Mouse (Mus musculus): ENCODE data around the gene Bclaf1. TPM values are rescaled to one million over a fixed set of nuclear protein-coding genes. Genes with fewer than 3 reads are reported as not detected.

The Bclaf1 gene
- polyA plus RNA-seq, 1 experiment, result 239 TPM

GRCm38 (mm10) chr10:20337872-20338271 is 25.6 kb downstream of the Bclaf1 start:
- no peak overlapping the region for H3K27ac ChIP-seq (ENCODE audit: control insufficient read depth, insufficient read depth, low read depth, low read length, poor library complexity)
- WGBS, result 90% methylated on average over 7 of the region's 7 CpGs
- no peak overlapping the region for H3K4me3 ChIP-seq (replicated peaks; ENCODE audit: control insufficient read depth, low read depth, low read length)
- H3K4me1 ChIP-seq (ENCODE audit: control insufficient read depth, insufficient read depth, low read length), result no peaks in the 10 kb centered on the region
- TF ChIP-seq CTCF (IDR thresholded peaks at IDR 0.05; ENCODE audit: control insufficient read depth, insufficient read depth, low read length) (no peak), POLR2A (IDR thresholded peaks at IDR 0.05; ENCODE audit: borderline replicate concordance, control insufficient read depth, low read depth, low read length) (no peak)

DNA sequence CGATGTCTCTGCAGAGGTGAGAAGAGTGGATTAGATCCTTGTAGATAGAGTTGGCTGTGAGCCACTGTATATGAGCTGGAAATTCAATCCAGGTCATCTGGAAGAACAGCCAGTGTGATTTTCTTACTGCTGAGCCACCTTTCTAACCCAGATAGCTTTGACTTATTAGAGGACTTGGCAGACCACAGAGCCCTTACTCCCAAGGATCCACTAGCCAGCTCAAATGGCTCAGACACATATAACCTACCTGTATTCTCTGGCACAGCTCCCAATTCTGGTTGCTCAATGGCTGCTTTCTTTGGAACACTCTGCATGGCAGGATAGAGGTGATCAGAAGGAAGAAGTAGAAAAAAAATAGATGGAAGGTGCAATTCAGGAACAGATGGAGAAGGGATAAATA is 33.5 kb downstream of the Bclaf1 start:
- TF ChIP-seq POLR2A (IDR thresholded peaks at IDR 0.05; ENCODE audit: borderline replicate concordance, control insufficient read depth, low read depth, low read length), result no peak
- WGBS, result 69% methylated on average over 1 of the region's 1 CpGs
- H3K4me1 ChIP-seq (ENCODE audit: control insufficient read depth, insufficient read depth, low read length), result no peaks in the 10 kb centered on the region
- no peak overlapping the region for H3K27ac ChIP-seq (ENCODE audit: control insufficient read depth, insufficient read depth, low read depth, low read length, poor library complexity)
- no peak overlapping the region for H3K4me3 ChIP-seq (replicated peaks; ENCODE audit: control insufficient read depth, low read depth, low read length)

DNA sequence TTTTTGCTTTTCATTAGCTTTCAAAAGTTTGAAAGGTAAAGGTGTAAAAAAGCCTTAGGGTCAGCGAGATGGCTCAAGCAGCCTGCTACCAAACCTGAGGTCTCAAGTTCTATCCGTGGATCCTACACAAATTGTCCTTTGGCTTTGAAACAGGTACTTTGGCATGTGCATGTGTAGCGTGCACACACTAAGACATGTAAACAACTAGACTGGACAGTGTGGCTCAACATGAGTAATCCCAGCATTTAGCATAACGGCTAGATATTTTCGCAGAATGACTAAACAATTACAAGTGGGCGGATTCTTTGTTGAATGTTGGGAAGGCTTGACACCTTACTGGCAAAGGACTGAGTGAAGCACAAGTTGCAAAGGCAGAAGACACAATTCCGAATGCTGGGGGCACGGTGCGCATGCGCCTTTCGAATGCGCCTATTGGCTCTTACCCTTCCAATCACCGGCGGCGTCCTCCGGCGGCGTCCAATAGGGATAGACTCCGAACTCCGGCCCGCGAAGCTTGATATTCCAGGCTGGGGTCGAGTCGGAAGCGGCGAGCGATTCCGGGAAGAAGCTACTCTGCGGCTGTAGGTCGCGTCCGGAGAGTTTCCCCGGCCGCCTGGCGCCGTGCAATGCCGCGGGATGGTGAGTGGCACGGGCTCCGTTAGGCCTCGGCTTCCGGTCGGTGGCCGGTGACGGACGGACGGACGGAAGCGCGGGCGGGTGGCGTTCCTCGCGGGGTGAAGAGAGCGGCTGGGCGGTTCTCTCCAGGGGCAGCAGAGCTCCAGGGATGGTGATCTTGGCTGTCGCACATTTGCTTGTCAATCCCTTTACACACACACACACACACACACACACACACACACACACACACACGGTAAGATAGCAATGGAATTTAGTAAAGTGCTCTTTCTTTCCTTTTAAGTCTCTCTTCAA is 35.3 kb downstream of the Bclaf1 start, which contains the start of gene Mtfr2:
Mtfr2 (plus strand) TSS at position 486 of the 930 bp plus-strand sequence.
- Histone ChIP-seq H3K4me3 (replicated peaks; ENCODE audit: control insufficient read depth, low read depth, low read length) (peak within 1 kb of the TSS; percentile 85), H3K4me1 (ENCODE audit: control insufficient read depth, insufficient read depth, low read length) (no peaks in the 10 kb centered on the region; the same call in 1 of the 2 replicates), H3K27ac (ENCODE audit: control insufficient read depth, insufficient read depth, low read depth, low read length, poor library complexity) (peak within 1 kb of the TSS; percentile 90)
- TF ChIP-seq CTCF (IDR thresholded peaks at IDR 0.05; ENCODE audit: control insufficient read depth, insufficient read depth, low read length) (no peak), POLR2A (IDR thresholded peaks at IDR 0.05; ENCODE audit: borderline replicate concordance, control insufficient read depth, low read depth, low read length) (peak; percentile 78)
- WGBS, result under 1% methylated on average over 58 of the region's 58 CpGs

- no peaks in the 10 kb centered on the region; the same call in 1 of the 2 replicates for H3K4me1 ChIP-seq (ENCODE audit: control insufficient read depth, insufficient read depth, low read length)
- no peak overlapping the region for H3K4me3 ChIP-seq (replicated peaks; ENCODE audit: control insufficient read depth, low read depth, low read length)
- H3K27ac ChIP-seq (ENCODE audit: control insufficient read depth, insufficient read depth, low read depth, low read length, poor library complexity), result no peak overlapping the region
- TF ChIP-seq CTCF (IDR thresholded peaks at IDR 0.05; ENCODE audit: control insufficient read depth, insufficient read depth, low read length), result no peak
- no peak for TF ChIP-seq POLR2A (IDR thresholded peaks at IDR 0.05; ENCODE audit: borderline replicate concordance, control insufficient read depth, low read depth, low read length)
- WGBS, result 4% methylated on average over 2 of the region's 2 CpGs
Measured at GRCm38 (mm10) chr10:20348894-20349293, 36.6 kb downstream of the Bclaf1 start.

DNA sequence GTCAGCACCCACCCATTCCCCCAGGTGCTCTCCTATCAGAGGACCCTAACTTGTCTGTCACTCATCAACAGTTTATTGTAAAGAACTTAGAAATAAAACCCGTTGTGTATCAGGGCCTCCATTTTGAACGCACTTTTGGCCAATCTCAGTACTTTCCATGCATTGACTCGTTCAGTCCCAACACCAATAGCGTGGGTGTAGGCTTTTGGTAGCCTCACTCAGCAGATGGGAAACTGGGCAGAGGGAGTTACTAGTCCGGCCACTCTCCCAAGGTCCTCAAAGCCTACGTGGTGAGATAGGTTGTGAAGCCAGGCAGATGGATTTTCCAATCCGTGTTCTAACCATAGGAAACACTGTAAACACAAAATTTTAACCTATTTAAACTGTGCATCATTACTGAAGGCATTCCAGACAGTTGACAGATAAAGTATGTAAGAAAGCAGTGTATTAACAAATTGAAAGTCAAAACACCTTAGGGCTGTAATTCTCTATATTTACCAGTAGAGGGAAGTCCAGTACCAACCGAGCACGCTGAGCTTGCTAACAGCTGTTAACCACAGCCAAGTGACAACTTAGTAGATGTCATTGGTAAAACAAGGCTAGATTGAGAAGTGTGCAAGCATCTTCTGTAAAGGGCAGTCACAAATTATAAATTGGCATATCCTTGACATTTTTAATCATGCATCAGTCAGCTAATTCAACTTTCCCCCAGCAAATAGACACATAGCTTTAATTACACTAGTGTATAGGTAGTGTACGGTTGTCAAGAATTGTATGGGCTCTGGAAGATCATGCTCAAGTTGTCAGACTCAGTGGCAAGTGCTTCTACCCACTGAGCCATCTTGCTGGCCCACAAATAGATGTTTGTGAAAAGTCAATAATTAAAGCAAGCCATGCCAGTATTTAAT is 49.5 kb downstream of the Bclaf1 start:
- H3K4me1 ChIP-seq (ENCODE audit: control insufficient read depth, insufficient read depth, low read length), result no peaks in the 10 kb centered on the region; the same call in 1 of the 2 replicates
- WGBS, result 65% methylated on average over 10 of the region's 10 CpGs
- no peak overlapping the region for H3K27ac ChIP-seq (ENCODE audit: control insufficient read depth, insufficient read depth, low read depth, low read length, poor library complexity)
- TF ChIP-seq CTCF (IDR thresholded peaks at IDR 0.05; ENCODE audit: control insufficient read depth, insufficient read depth, low read length) (peak; percentile 27; the same call in 1 of the 2 replicates), POLR2A (IDR thresholded peaks at IDR 0.05; ENCODE audit: borderline replicate concordance, control insufficient read depth, low read depth, low read length) (no peak)
- H3K4me3 ChIP-seq (replicated peaks; ENCODE audit: control insufficient read depth, low read depth, low read length), result no peak overlapping the region

GRCm38 (mm10) chr10:20362450-20363118 is 50.3 kb downstream of the Bclaf1 start:
- TF ChIP-seq CTCF (IDR thresholded peaks at IDR 0.05; ENCODE audit: control insufficient read depth, insufficient read depth, low read length) (no peak), POLR2A (IDR thresholded peaks at IDR 0.05; ENCODE audit: borderline replicate concordance, control insufficient read depth, low read depth, low read length) (no peak)
- Histone ChIP-seq H3K4me3 (replicated peaks; ENCODE audit: control insufficient read depth, low read depth, low read length) (no peak overlapping the region), H3K4me1 (ENCODE audit: control insufficient read depth, insufficient read depth, low read length) (no peaks in the 10 kb centered on the region; the same call in 1 of the 2 replicates), H3K27ac (ENCODE audit: control insufficient read depth, insufficient read depth, low read depth, low read length, poor library complexity) (no peak overlapping the region)
- WGBS, result 81% methylated on average over 4 of the region's 4 CpGs

- 92% methylated on average over 5 of the region's 5 CpGs for WGBS
- no peak for TF ChIP-seq POLR2A (IDR thresholded peaks at IDR 0.05; ENCODE audit: borderline replicate concordance, control insufficient read depth, low read depth, low read length)
- peak; percentile 24; the same call in 1 of the 2 replicates for TF ChIP-seq CTCF (IDR thresholded peaks at IDR 0.05; ENCODE audit: control insufficient read depth, insufficient read depth, low read length)
- no peak overlapping the region for H3K27ac ChIP-seq (ENCODE audit: control insufficient read depth, insufficient read depth, low read depth, low read length, poor library complexity)
- no peaks in the 10 kb centered on the region for H3K4me1 ChIP-seq (ENCODE audit: control insufficient read depth, insufficient read depth, low read length)
- no peak overlapping the region for H3K4me3 ChIP-seq (replicated peaks; ENCODE audit: control insufficient read depth, low read depth, low read length)
Measured at GRCm38 (mm10) chr10:20372046-20372445, 59.8 kb downstream of the Bclaf1 start.
